Mouse (Mus musculus) kidney, adult 18-20 months (tissue): Measurements from ENCODE around the gene Tmem108.
"Not testable (repeated sequence)": the region's sequence is repeated elsewhere in the genome, so short reads cannot be mapped to it uniquely, and the experiment has no call there.

Experiments used
- DNase-seq: peaks from one replicate; pipeline ENCODE4 v3.0.0; 2021

Tmem108 gene

DNA sequence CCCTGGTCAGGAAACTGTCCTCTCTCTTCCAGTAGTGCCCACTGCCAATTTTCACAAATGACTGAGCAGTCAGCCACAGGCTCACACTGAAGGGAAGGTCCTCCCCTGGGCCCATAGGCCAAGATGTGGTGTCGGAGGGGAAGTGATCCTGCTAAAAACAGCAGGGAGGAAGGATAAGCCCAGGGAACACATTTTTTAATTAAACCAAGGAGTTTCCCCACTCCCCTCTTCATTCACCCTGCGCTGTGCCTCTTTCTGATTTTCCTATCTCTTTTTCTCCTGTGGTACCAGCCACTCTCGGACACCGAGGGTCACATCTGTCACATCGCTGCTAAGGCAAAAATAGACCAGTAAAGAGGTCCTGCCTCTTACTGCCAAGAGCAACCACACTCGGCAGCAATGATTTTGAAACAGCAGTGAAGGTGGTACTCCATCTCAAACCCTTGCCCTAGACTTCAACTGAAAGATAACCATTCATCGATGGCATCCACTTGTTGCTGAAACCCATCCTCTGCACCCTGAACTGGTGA lies 83.0 kb downstream of the Tmem108 start:
- no peak for DNase-seq

- DNase-seq = no peak
Observed at GRCm38 (mm10) chr9:103677811-103678210, 83.8 kb downstream of the Tmem108 start.

- no peak for DNase-seq
Observed at GRCm38 (mm10) chr9:103675721-103676480, 85.7 kb downstream of the Tmem108 start.

DNA sequence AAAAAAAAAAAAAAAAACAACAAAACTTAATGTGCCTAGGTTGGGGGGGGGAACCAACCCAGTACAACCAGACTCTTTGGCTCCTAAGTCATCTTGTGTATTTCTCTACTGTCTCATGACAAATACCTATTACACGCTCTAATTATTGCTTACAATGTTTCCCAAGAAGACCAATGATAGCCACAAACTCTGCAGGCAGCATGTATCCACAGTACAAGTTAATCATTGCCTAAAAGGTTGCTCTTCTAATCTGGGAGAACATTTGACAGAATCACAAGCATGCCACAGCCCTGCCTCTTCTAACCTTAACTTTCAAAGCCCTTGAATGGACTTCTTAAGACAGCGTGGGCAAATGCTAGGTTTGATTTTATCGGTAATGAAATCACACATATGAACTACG lies 88.8 kb downstream of the Tmem108 start:
- DNase-seq = no peak

GRCm38 (mm10) chr9:103670592-103671113 lies 91.0 kb downstream of the Tmem108 start:
- DNase-seq = not testable (repeated sequence)

DNA sequence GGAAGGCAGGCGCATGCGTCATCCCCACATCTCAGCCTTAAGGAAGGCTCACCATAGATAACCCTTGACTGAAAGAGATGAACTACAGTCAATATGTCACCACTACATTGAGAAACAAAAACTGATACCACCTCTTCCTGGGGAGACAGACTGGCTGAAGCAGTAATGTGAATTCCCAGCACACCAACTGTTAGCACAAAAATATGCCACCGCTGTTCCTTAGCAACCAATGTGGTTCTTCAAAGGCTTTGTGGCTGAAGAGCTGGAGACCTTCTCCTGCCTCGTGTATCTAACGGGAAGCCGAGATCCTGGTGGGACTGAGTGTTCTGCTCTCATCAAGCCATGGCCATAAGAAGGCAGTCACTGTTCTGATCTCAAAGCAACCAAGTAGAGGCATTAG lies 92.8 kb downstream of the Tmem108 start:
- DNase-seq = no peak

- no peak for DNase-seq
Observed at GRCm38 (mm10) chr9:103665817-103666216, 95.8 kb downstream of the Tmem108 start.

- DNase-seq = no peak
Observed at GRCm38 (mm10) chr9:103664151-103664550, 97.5 kb downstream of the Tmem108 start.

GRCm38 (mm10) chr9:103661873-103662272 lies 99.8 kb downstream of the Tmem108 start:
- DNase-seq = no peak

- no peak for DNase-seq
Observed at GRCm38 (mm10) chr9:103657981-103658380, 103.7 kb downstream of the Tmem108 start.

GRCm38 (mm10) chr9:103657183-103657975 lies 104.3 kb downstream of the Tmem108 start:
- DNase-seq = no peak

GRCm38 (mm10) chr9:103653995-103654587 lies 107.5 kb downstream of the Tmem108 start:
- DNase-seq = no peak

- DNase-seq = no peak
Observed at GRCm38 (mm10) chr9:103652127-103652882, 109.3 kb downstream of the Tmem108 start.

DNA sequence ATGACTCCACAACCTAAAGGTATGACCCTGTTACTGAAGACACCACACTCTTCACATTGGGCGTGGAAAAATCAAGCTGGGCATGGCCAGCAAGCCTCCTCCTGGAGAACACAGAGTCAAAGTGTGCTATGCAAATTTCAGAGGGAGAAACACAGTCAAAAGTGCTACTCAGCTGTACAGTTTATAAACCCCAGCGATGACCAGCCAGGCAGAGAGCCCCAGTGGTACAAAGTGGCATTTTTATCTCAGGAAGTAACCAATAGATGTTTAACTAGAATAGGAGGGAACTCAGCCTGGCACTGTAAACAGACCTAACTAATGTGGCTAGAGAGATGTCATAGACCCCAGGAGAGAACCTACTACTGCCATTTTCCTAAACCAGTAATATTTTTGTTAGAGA lies 115.0 kb downstream of the Tmem108 start:
- no peak for DNase-seq

GRCm38 (mm10) chr9:103645724-103646123 lies 115.9 kb downstream of the Tmem108 start:
- DNase-seq = no peak

DNA sequence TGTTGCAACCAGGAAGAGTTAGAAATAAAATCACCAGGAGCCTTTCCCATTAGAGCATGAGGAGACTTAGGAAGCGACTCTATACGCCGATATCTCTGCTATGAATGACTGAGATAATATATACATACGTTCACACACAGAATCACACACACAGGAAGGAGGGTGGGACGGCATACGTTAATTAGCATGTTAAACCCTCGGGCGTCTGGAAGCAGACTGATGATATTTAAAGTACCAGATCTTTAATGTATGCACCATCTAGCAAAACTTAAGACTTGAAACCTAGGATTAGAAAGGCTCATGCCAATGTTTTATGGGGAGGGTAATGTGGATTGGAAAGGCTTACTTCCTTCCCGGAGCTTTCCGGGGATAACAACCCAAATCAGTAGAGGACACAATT lies 119.3 kb downstream of the Tmem108 start:
- no peak for DNase-seq

GRCm38 (mm10) chr9:103641340-103641739 lies 120.3 kb downstream of the Tmem108 start:
- DNase-seq = no peak

DNA sequence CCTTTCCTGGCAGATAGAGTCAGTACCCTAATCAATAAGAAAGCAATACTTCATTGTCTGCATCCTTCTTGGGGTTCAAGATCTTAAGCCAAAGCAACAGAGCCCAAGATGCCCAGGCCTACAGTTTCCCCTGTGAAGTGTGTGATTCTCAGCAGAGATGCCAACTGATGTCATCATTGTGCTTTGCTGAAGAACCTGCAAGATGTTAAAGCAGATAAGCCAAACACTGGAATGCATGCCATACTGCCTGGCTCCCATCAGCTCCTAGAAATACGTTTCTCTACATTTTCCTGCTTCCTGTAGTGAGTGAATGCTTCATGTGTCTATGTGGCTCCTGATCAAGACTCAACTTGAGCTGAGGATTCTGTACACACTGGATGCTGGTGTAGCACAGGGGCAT lies 122.2 kb downstream of the Tmem108 start:
- no peak for DNase-seq

DNA sequence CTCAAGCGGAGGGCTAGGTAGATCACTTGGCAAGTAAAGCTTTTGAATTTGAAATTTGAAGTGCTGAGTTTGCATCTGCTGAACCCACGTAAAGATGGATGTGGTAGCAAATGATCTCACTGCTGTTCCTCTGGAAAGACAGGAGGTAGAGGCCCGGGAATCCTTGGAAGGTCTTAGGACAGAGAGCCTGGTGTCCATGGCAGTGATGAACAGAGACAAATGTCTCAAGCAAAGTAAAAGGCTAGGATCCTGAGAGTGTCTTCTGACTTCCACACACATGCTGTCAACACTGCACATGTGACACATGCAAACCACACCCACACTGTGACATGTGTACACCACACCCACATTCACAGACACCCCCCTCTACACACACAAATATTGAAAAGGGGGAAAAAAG lies 124.2 kb downstream of the Tmem108 start:
- no peak for DNase-seq

DNA sequence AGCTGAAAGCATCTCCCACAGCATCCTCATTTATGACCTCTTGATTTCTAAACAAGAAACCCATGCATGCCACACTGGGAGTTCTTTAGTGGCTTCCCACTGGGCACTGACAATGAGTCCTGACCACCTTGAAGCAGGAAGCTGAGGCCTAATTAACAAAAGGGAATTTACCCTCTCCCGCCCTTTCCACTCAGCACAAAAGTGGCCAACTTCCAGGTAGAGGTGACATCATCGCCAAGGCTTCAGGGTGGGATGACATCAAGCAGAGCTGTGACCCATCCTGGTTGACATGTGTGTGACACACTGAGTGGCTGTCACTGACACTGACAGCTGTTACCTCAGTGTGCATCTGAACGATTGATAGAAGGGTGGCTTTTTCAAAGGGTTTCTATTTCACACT lies 124.8 kb downstream of the Tmem108 start:
- DNase-seq = no peak

DNA sequence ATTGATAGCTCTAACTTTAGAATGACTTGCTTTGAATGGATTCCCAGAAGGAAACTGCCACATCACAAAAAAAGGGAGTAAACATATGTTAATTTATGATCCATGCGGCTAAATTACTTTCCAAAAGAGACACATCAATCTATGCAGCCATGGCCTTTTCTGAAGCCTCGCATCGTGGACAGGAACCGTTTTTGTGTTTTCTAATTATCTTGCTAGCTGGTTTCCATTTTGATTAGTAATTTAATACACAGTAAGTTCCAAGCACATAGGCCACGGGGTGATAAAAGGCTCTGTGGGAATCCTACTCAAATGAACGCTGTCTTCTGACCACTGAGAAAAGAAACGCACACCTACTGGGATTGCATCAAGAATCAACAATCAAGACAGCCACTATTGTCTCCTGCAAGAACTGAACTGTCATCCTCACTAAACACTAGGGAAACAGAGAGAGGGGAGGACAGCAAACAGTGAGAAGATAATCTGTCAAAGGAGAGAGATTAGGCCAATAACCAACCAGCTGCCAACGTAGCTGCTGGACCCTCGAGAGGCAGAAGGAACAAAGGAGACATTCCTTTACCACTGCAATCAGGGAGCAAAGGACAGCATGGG lies 132.7 kb downstream of the Tmem108 start:
- DNase-seq = no peak

GRCm38 (mm10) chr9:103627404-103627900 lies 134.2 kb downstream of the Tmem108 start:
- DNase-seq = no peak
